Mouse (Mus musculus) kidney, embryonic 14.5 days (tissue): ENCODE results near the gene Tmtc4. TPM values are rescaled to one million over a fixed set of nuclear protein-coding genes. Genes with fewer than 3 reads are reported as not detected.
A peak's percentile ranks its signal among the peaks of the same experiment; 100 is the strongest.

ENCODE experiments used
- ATAC-seq: fragments of 200-750 bp; cut with Nextera tagmentation; 2 replicates; pipeline ENCODE4 v1.8.0; 2017; ENCODE audit warnings: moderate number of reproducible peaks, mild to moderate bottlenecking, moderate TSS enrichment, moderate library complexity; ENCODE audit not compliant: low FRiP score, low TSS enrichment
- H3K27ac ChIP-seq: fragments of 300-500 bp; sonication (generic); 2 replicates; pipeline ENCODE4 v1.5.1; 2014; ENCODE audit warnings: low read depth, mild to moderate bottlenecking, low read length, moderate library complexity, mixed read lengths
- H3K27me3 ChIP-seq: fragments of 300-500 bp; sonication (generic); 2 replicates; pipeline ENCODE4 v1.6.1; 2014; ENCODE audit warnings: mild to moderate bottlenecking, low read length; ENCODE audit not compliant: control insufficient read depth, insufficient read depth
- H3K36me3 ChIP-seq: fragments of 300-500 bp; sonication (generic); 2 replicates; pipeline ENCODE4 v1.6.1; 2014; ENCODE audit warnings: low read length, mixed read lengths; ENCODE audit not compliant: control insufficient read depth, insufficient read depth
- H3K4me1 ChIP-seq: fragments of 300-500 bp; sonication (generic); 2 replicates; pipeline ENCODE4 v1.6.1; 2014; ENCODE audit warnings: low read length, mixed read lengths; ENCODE audit not compliant: control insufficient read depth, insufficient read depth
- H3K4me2 ChIP-seq: fragments of 300-500 bp; sonication (generic); replicated peaks from 2 replicates; pipeline ENCODE4 v1.6.1; 2014; ENCODE audit warnings: low read depth, mild to moderate bottlenecking, low read length
- H3K4me3 ChIP-seq: fragments of 300-500 bp; sonication (generic); 2 replicates; pipeline ENCODE4 v1.5.1; 2014; ENCODE audit warnings: mild to moderate bottlenecking, low read length
- H3K9ac ChIP-seq: fragments of 300-500 bp; sonication (generic); 2 replicates; pipeline ENCODE4 v1.6.1; 2014; ENCODE audit warnings: low read depth, mild to moderate bottlenecking, low read length, moderate library complexity
- H3K9me3 ChIP-seq: fragments of 300-500 bp; sonication (generic); 2 replicates; pipeline ENCODE4 v1.6.1; 2016; ENCODE audit warnings: low read length; ENCODE audit not compliant: control insufficient read depth
- WGBS: fragments of 180-500 bp; shearing (Covaris S2); extraction: QIAGEN DNeasy Blood & Tissue Kit; methylation state at CpG from one replicate; pipeline ENCODE4 v1.1.7; 2014; 5-methylcytosine and 5-hydroxymethylcytosine counted together
- polyA plus RNA-seq: library from polyadenylated mRNA; unstranded; fragments of >200 nt; fragmentation: Nextera tagmentation; extraction: Ambion mirVana; gene quantifications from 2 replicates; pipeline ENCODE4 v1.2.1, GENCODE M21; 2014

Tmtc4 gene
- polyA plus RNA-seq, 1 experiment from 2014 or later = 50.7 TPM

- no peaks in the 10 kb centered on the region for H3K27me3 ChIP-seq
- no peak overlapping the region for H3K9ac ChIP-seq
- no peaks in the 10 kb centered on the region for H3K9me3 ChIP-seq
- H3K4me3 ChIP-seq = no peak overlapping the region
- WGBS = 84% methylated on average over 3 of the region's 3 CpGs
- no peak overlapping the region for H3K27ac ChIP-seq
- no peak overlapping the region for H3K4me2 ChIP-seq
- no peak for ATAC-seq
- no peaks in the 10 kb centered on the region for H3K36me3 ChIP-seq
- H3K4me1 ChIP-seq = 0 out of 2 replicates have a peak, but pooled peaks cover 4% of the 10 kb centered on the region
Observed at GRCm38 (mm10) chr14:122877787-122878186, 106.0 kb downstream of the Tmtc4 start.

- H3K4me2 ChIP-seq = no peak overlapping the region
- no peak overlapping the region for H3K4me3 ChIP-seq
- WGBS = 76% methylated on average over 7 of the region's 7 CpGs
- ATAC-seq = no peak
- no peaks in the 10 kb centered on the region for H3K36me3 ChIP-seq
- H3K9ac ChIP-seq = no peak overlapping the region
- H3K9me3 ChIP-seq = no peaks in the 10 kb centered on the region
- H3K4me1 ChIP-seq = no peaks in the 10 kb centered on the region
- no peak overlapping the region for H3K27ac ChIP-seq
- H3K27me3 ChIP-seq = no peaks in the 10 kb centered on the region
Observed at GRCm38 (mm10) chr14:122876723-122877122, 107.1 kb downstream of the Tmtc4 start.

- no peaks in the 10 kb centered on the region for H3K4me1 ChIP-seq
- no peak overlapping the region for H3K4me2 ChIP-seq
- no peak overlapping the region for H3K4me3 ChIP-seq
- H3K27me3 ChIP-seq = no peaks in the 10 kb centered on the region
- no peaks in the 10 kb centered on the region for H3K9me3 ChIP-seq
- H3K36me3 ChIP-seq = no peaks in the 10 kb centered on the region
- no peak overlapping the region for H3K9ac ChIP-seq
- under 1% methylated on average over 6 of the region's 6 CpGs for WGBS
- no peak overlapping the region for H3K27ac ChIP-seq
- peak; percentile 94 for ATAC-seq
Observed at GRCm38 (mm10) chr14:122876163-122876562, 107.7 kb downstream of the Tmtc4 start.

GRCm38 (mm10) chr14:122875636-122876035 lies 108.2 kb downstream of the Tmtc4 start:
- no peak overlapping the region for H3K4me2 ChIP-seq
- H3K27me3 ChIP-seq = no peaks in the 10 kb centered on the region
- H3K36me3 ChIP-seq = no peaks in the 10 kb centered on the region
- H3K27ac ChIP-seq = no peak overlapping the region
- no peak for ATAC-seq
- WGBS = 59% methylated on average over 6 of the region's 6 CpGs
- no peaks in the 10 kb centered on the region for H3K9me3 ChIP-seq
- 0 out of 2 replicates have a peak, but pooled peaks cover 2% of the 10 kb centered on the region for H3K4me1 ChIP-seq
- H3K9ac ChIP-seq = no peak overlapping the region
- H3K4me3 ChIP-seq = no peak overlapping the region

- Histone ChIP-seq H3K4me1 (0 out of 2 replicates have a peak, but pooled peaks cover 2% of the 10 kb centered on the region), H3K27me3 (no peaks in the 10 kb centered on the region), H3K36me3 (no peaks in the 10 kb centered on the region), H3K9me3 (no peaks in the 10 kb centered on the region), H3K4me3 (no peak overlapping the region), H3K4me2 (no peak overlapping the region), H3K9ac (no peak overlapping the region), H3K27ac (no peak overlapping the region)
- WGBS = 76% methylated on average over 8 of the region's 8 CpGs
- no peak for ATAC-seq
Observed at GRCm38 (mm10) chr14:122875056-122875455, 108.8 kb downstream of the Tmtc4 start.

- WGBS = 82% methylated on average over 6 of the region's 6 CpGs
- Histone ChIP-seq H3K36me3 (no peaks in the 10 kb centered on the region), H3K27me3 (no peaks in the 10 kb centered on the region), H3K4me2 (no peak overlapping the region), H3K9me3 (no peaks in the 10 kb centered on the region), H3K9ac (no peak overlapping the region), H3K27ac (no peak overlapping the region), H3K4me1 (0 out of 2 replicates have a peak, but pooled peaks cover 2% of the 10 kb centered on the region), H3K4me3 (no peak overlapping the region)
- ATAC-seq = no peak
Observed at GRCm38 (mm10) chr14:122872612-122873011, 111.2 kb downstream of the Tmtc4 start.

- no peak for ATAC-seq
- Histone ChIP-seq H3K9me3 (no peaks in the 10 kb centered on the region), H3K27me3 (no peaks in the 10 kb centered on the region), H3K4me2 (no peak overlapping the region), H3K36me3 (no peaks in the 10 kb centered on the region), H3K4me3 (no peak overlapping the region), H3K27ac (no peak overlapping the region), H3K9ac (no peak overlapping the region), H3K4me1 (0 out of 2 replicates have a peak, but pooled peaks cover 2% of the 10 kb centered on the region)
- 59% methylated on average over 4 of the region's 4 CpGs for WGBS
Observed at GRCm38 (mm10) chr14:122871841-122872580, 111.8 kb downstream of the Tmtc4 start.

GRCm38 (mm10) chr14:122869831-122870230 lies 114.0 kb downstream of the Tmtc4 start:
- no peaks in the 10 kb centered on the region for H3K36me3 ChIP-seq
- H3K4me1 ChIP-seq = 0 out of 2 replicates have a peak, but pooled peaks cover 2% of the 10 kb centered on the region
- H3K4me3 ChIP-seq = no peak overlapping the region
- H3K9me3 ChIP-seq = no peaks in the 10 kb centered on the region
- H3K4me2 ChIP-seq = no peak overlapping the region
- 59% methylated on average over 6 of the region's 6 CpGs for WGBS
- ATAC-seq = no peak
- H3K27ac ChIP-seq = no peak overlapping the region
- H3K9ac ChIP-seq = no peak overlapping the region
- H3K27me3 ChIP-seq = no peaks in the 10 kb centered on the region
